Mouse (Mus musculus) myocyte (in vitro differentiated cells): ENCODE data around the gene Serinc4. TPM values are rescaled to one million over a fixed set of nuclear protein-coding genes. Genes with fewer than 3 reads are reported as not detected.

Experiments
- H3K27me3 ChIP-seq: one replicate; pipeline ENCODE4 v1.6.1; 2011; ENCODE audit not compliant: control insufficient read depth, insufficient read depth, insufficient read length
- H3K36me3 ChIP-seq: one replicate; pipeline ENCODE4 v1.6.1; 2011; ENCODE audit not compliant: control insufficient read depth, insufficient read depth
- H3K4me2 ChIP-seq: one replicate; pipeline ENCODE4 v1.6.1; 2011; ENCODE audit warnings: low read depth, control low read depth
- H3K4me3 ChIP-seq: one replicate; pipeline ENCODE4 v1.5.1; 2011; ENCODE audit warnings: mild to moderate bottlenecking, control low read depth, moderate library complexity
- H3K79me2 ChIP-seq: one replicate; pipeline ENCODE4 v1.6.1; 2011; ENCODE audit not compliant: control insufficient read depth, insufficient read depth
- H3ac ChIP-seq: one replicate; pipeline ENCODE4 v1.6.1; 2011; ENCODE audit not compliant: control insufficient read depth, insufficient read length
- CEBPB ChIP-seq: IDR thresholded peaks from 2 replicates; pipeline ENCODE4 v1.6.1; 2011; ENCODE audit warnings: mild to moderate bottlenecking, moderate library complexity; ENCODE audit not compliant: poor library complexity, insufficient read depth, severe bottlenecking
- E2F4 ChIP-seq: IDR thresholded peaks from one replicate; pipeline ENCODE4 v1.6.1; 2011; ENCODE audit warnings: mild to moderate bottlenecking, control low read depth, moderate library complexity; ENCODE audit not compliant: insufficient read depth
- MAX ChIP-seq: IDR thresholded peaks from one replicate; pipeline ENCODE4 v1.6.1; 2011; ENCODE audit warnings: low read depth, mild to moderate bottlenecking, control low read depth
- MYOD1 ChIP-seq, 3 experiments: IDR thresholded peaks; one replicate each; pipeline ENCODE4 v1.6.1; 2011; ENCODE audit warnings: control low read depth in 2 of 3, low read depth in 2 of 3, mild to moderate bottlenecking in 2 of 3, moderate library complexity in 1 of 3; ENCODE audit not compliant: insufficient read length in 2 of 3, control insufficient read depth in 1 of 3
- MYOG ChIP-seq, 3 experiments: IDR thresholded peaks; one replicate each; pipeline ENCODE4 v1.6.1; 2011; ENCODE audit warnings: control low read depth in 2 of 3, low read depth in 2 of 3, mild to moderate bottlenecking in 2 of 3; ENCODE audit not compliant: insufficient read length in 2 of 3, control insufficient read depth in 1 of 3, insufficient read depth in 1 of 3
- POLR2A ChIP-seq: IDR thresholded peaks from one replicate; pipeline ENCODE4 v1.6.1; 2011; ENCODE audit warnings: low read depth, mild to moderate bottlenecking, control low read depth, moderate library complexity; ENCODE audit not compliant: insufficient read length
- POLR2AphosphoS2 ChIP-seq: IDR thresholded peaks from one replicate; pipeline ENCODE4 v1.6.1; 2011; ENCODE audit warnings: low read depth, control low read depth; ENCODE audit not compliant: insufficient read length
- REST ChIP-seq: IDR thresholded peaks from one replicate; pipeline ENCODE4 v1.6.1; 2011; ENCODE audit warnings: mild to moderate bottlenecking, control low read depth, moderate library complexity; ENCODE audit not compliant: insufficient read depth, insufficient read length
- SRF ChIP-seq: IDR thresholded peaks from one replicate; pipeline ENCODE4 v1.6.1; 2011; ENCODE audit warnings: low read depth; ENCODE audit not compliant: control insufficient read depth, insufficient read length
- TCF12 ChIP-seq: IDR thresholded peaks from one replicate; pipeline ENCODE4 v1.6.1; 2011; ENCODE audit warnings: mild to moderate bottlenecking, control low read depth; ENCODE audit not compliant: poor library complexity, insufficient read depth, severe bottlenecking
- TCF3 ChIP-seq: IDR thresholded peaks from one replicate; pipeline ENCODE4 v1.6.1; 2011; ENCODE audit warnings: low read depth, control low read depth; ENCODE audit not compliant: insufficient read length
- USF1 ChIP-seq: IDR thresholded peaks from one replicate; pipeline ENCODE4 v1.6.1; 2011; ENCODE audit warnings: low read depth, mild to moderate bottlenecking, control low read depth, moderate library complexity
- polyA plus RNA-seq: library from polyadenylated mRNA; unstranded; fragments of >200 nt; fragmentation: generic; extraction: Trizol; gene quantifications from one replicate; pipeline ENCODE4 v1.2.1, GENCODE M21; 2012; ENCODE audit warnings: missing spikeins

Serinc4 gene
- polyA plus RNA-seq, 1 experiment = 0.32 TPM

DNA sequence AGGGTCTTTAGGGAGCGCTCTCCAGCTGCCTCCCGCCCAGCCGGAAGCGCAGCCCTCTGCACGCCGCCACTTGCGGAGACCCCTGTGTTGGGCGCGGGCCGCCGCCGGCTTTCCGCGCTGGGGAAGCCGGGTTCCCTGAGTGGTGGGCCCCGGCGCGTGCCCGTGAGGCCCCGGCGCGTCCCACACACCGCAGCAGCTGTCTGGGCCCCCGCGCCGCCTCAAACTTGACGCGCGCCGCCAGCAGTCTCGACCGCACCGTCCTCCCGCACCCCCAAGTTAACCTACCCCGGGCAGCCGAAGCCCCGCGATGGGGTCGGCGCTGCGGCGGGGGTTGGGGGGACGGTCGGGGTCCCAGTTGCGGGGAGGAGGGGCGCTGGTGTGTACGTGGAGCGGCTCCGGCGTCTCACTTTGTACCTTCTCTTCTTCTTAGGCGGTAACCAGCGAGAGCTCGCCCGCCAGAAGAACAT, 7.0 kb downstream of the Serinc4 start:
- Histone ChIP-seq H3K36me3 (peaks cover 18% of the 10 kb centered on the region), H3K27me3 (no peaks in the 10 kb centered on the region), H3K4me3 (peak overlapping the region; percentile 57), H3ac (peak overlapping the region; percentile 92), H3K79me2 (peaks cover 33% of the 10 kb centered on the region), H3K4me2 (peak overlapping the region; percentile 75)
- TF ChIP-seq REST (no peak), MYOD1 (IDR thresholded peaks at IDR 0.05; ENCODE audit: control insufficient read depth in 1 of 3, insufficient read length in 2 of 3, low read depth in 2 of 3) (peak in 1 of 3 experiments; percentile 61), TCF3 (no peak), TCF12 (no peak), SRF (no peak), CEBPB (no peak), MAX (no peak), MYOG (IDR thresholded peaks at IDR 0.05; ENCODE audit: control insufficient read depth in 1 of 3, insufficient read depth in 1 of 3, insufficient read length in 2 of 3, low read depth in 2 of 3) (peak in 2 of 3 experiments; percentile 31 to 51)

DNA sequence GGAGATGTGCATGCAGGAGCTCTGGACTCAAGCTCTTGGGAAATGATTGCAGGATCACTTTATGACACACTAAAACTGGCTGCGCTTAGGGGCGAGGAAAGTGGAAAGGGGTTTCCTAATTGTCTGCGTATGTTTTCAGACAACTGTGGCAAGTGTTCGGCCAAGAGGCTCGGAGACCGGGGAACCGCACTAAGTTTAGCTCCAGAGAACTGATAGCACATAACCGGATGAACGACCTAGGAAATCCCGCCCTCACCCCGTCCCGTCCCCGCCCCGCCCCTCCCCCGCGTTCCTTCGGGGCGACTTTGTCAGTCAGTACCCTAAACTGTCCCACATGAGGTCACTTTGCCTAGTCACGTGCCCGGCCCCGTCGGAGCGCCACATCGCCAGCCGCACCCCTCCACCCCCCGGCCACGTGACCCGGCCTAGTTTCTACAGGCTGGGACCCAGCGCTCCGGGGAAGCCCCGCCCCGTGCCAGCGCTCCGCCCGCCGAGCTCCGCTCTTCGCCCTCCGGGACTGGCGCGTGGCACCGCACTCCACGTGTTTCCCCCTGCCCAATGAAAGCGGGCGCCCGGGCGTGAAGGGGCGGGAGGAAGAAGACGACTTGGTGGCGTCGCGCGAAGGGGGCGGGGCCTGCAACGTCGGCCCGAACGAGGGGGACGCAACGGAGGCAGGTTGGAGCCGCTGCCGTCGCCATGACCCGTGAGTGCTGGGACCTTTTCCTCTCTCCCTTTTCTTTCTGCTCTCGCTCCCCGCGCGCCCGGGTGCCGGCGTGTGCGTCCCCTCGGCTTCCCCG, 7.6 kb downstream of the Serinc4 start, which contains the start of gene Serf2:
Gene Serf2, plus strand, starts transcription at position 457 of the 797 bp plus-strand sequence.
- Histone ChIP-seq H3K4me3 (peak within 1 kb of the TSS; percentile 57), H3K79me2 (peaks cover 33% of the 10 kb centered on the region), H3K4me2 (peak within 1 kb of the TSS; percentile 95), H3K36me3 (peaks cover 18% of the 10 kb centered on the region), H3ac (peak within 1 kb of the TSS; percentile 92), H3K27me3 (no peaks in the 10 kb centered on the region)
- TF ChIP-seq POLR2AphosphoS2 (peak; percentile 99), REST (peak; percentile 51), MYOG (IDR thresholded peaks at IDR 0.05; ENCODE audit: control insufficient read depth in 1 of 3, insufficient read depth in 1 of 3, insufficient read length in 2 of 3, low read depth in 2 of 3) (no peak), MYOD1 (IDR thresholded peaks at IDR 0.05; ENCODE audit: control insufficient read depth in 1 of 3, insufficient read length in 2 of 3, low read depth in 2 of 3) (peak in 1 of 3 experiments; percentile 9), SRF (peak; percentile 13), E2F4 (no peak), POLR2A (peak; percentile 94), TCF12 (no peak), TCF3 (no peak), MAX (no peak), CEBPB (no peak), USF1 (peak; percentile 93)

DNA sequence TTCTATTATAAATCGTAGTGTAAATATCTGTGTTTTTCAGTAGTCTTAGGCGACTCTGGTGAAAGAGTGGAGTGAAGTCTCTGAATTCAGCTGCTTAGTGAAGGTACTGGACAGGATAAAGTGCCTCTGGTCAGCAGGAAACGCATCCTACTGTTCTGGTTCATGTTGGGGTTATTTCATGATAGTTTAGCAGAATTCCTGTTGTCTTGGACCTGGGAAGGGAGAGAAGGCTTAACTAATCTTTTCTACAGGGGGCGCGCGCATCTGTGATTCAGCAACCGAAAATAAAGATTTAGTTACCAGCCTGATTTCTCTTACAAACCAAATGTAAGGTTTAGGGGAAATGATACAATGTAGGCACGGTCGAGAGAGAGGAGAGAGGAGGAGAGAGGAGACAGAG, 8.4 kb downstream of the Serinc4 start:
- Histone ChIP-seq H3K4me3 (peak overlapping the region; percentile 57), H3K27me3 (no peaks in the 10 kb centered on the region), H3ac (no peak overlapping the region), H3K36me3 (peaks cover 15% of the 10 kb centered on the region), H3K79me2 (peaks cover 33% of the 10 kb centered on the region), H3K4me2 (peak overlapping the region; percentile 95)
- TF ChIP-seq E2F4 (no peak), POLR2A (no peak), CEBPB (no peak), TCF12 (no peak), POLR2AphosphoS2 (no peak), USF1 (no peak), MYOD1 (IDR thresholded peaks at IDR 0.05; ENCODE audit: control insufficient read depth in 1 of 3, insufficient read length in 2 of 3, low read depth in 2 of 3) (no peak), MAX (no peak), MYOG (IDR thresholded peaks at IDR 0.05; ENCODE audit: control insufficient read depth in 1 of 3, insufficient read depth in 1 of 3, insufficient read length in 2 of 3, low read depth in 2 of 3) (no peak), SRF (no peak), TCF3 (no peak), REST (no peak)

DNA sequence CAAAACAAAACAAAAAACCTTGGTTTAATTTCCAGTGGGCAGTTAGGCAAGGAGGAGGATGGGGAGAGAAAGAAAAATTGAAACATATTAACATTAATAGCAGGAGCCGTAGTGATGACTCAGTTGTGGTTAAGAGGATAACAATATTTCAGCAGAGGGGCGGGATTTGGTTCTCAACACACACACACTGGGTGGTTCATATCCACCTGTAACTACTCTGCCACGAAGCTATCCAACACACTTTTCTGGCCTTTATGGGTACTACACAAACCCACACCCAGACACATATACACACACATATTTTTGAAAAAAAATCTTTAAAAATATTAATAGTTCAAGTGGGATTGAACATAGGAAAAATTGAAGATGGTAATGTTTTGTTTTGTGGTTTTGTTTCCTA, 9.6 kb downstream of the Serinc4 start:
- H3K27me3 ChIP-seq = no peaks in the 10 kb centered on the region
- TF ChIP-seq MYOG (IDR thresholded peaks at IDR 0.05; ENCODE audit: control insufficient read depth in 1 of 3, insufficient read depth in 1 of 3, insufficient read length in 2 of 3, low read depth in 2 of 3) (no peak), TCF12 (no peak), POLR2AphosphoS2 (no peak), TCF3 (no peak), MAX (no peak), MYOD1 (IDR thresholded peaks at IDR 0.05; ENCODE audit: control insufficient read depth in 1 of 3, insufficient read length in 2 of 3, low read depth in 2 of 3) (no peak), SRF (no peak), USF1 (no peak), E2F4 (no peak), REST (no peak), CEBPB (no peak), POLR2A (no peak)

More for the DNA sequence above, 9.6 kb downstream of the Serinc4 start:
- Histone ChIP-seq H3K36me3 (peaks cover 7% of the 10 kb centered on the region), H3K4me3 (no peak overlapping the region), H3K4me2 (peak overlapping the region; percentile 95), H3K79me2 (peaks cover 22% of the 10 kb centered on the region), H3ac (no peak overlapping the region)
